Mouse (Mus musculus) heart, postnatal 0 days (tissue): ENCODE measurements around the gene Socs3.

Experiments used
- CTCF ChIP-seq: IDR thresholded peaks from 2 replicates; pipeline ENCODE4 v1.5.1; 2016; ENCODE audit warnings: antibody characterized with exemption, control low read depth, low read depth
- EP300 ChIP-seq: IDR thresholded peaks from 2 replicates; pipeline ENCODE4 v1.6.1; 2016; ENCODE audit warnings: antibody characterized with exemption, low read depth

GRCm38 (mm10) chr11:117997085-117997484, 27.2 kb upstream of the Socs3 start:
- TF ChIP-seq CTCF (no peak), EP300 (no peak)
